ENCODE assay signal across 7 mouse cellular contexts in genomic region chr1:24679071-24679470, GRCm38 (mm10). TPM values are rescaled to one million over a fixed set of nuclear protein-coding genes. Genes with fewer than 3 reads are reported as not detected.
DNase-seq lines count a peak whose midpoint lies in the region; ATAC-seq and TF ChIP-seq lines count a peak whose summit lies in the region.

No protein-coding gene starts in this region.

- no peaks in the 10 kb centered on the region for H3K9me3 ChIP-seq in forebrain, embryonic 16.5 days (ENCODE audit: control insufficient read depth, low read length)

- peak; percentile 15 to 25 for DNase-seq in CD8-positive naive resting alpha-beta T cell, adult 2 months (ENCODE audit: low read depth in 2 of 2, low spot score in 2 of 2)
- DNase-seq in liver, adult 2 months (ENCODE audit: extremely low read depth, low read depth, low spot score), result peak; percentile 67
- DNase-seq in natural killer cell, adult 2 months (ENCODE audit: low spot score in 2 of 2), result peak; percentile 26 to 51
- DNase-seq in adrenal gland, postnatal 14 days, result no peak

- H3K4me3 ChIP-seq in C2C12 (ENCODE audit: insufficient read depth, poor library complexity, severe bottlenecking), result peak overlapping the region; percentile 69
- peak overlapping the region; percentile 56 for H3K4me3 ChIP-seq in forebrain, embryonic 16.5 days (replicated peaks; ENCODE audit: low read length)
- peak overlapping the region; percentile 76 for H3K4me3 ChIP-seq in liver, adult 2 months (ENCODE audit: insufficient read depth, low read depth, low read length)

- H3K27ac ChIP-seq in forebrain, embryonic 16.5 days (ENCODE audit: low read length), result peak overlapping the region; percentile 78
- H3K27ac ChIP-seq in liver, adult 2 months (replicated peaks; ENCODE audit: insufficient read depth, low read depth, low read length), result peak overlapping the region; percentile 70

- WGBS in forebrain, embryonic 16.5 days, result 0% methylated on average over 12 of the region's 13 CpGs
- WGBS in liver, adult 2 months, result under 1% methylated on average over 13 of the region's 13 CpGs

- no peaks in the 10 kb centered on the region for H3K36me3 ChIP-seq in C2C12 (ENCODE audit: control insufficient read depth, insufficient read depth)
- H3K36me3 ChIP-seq in forebrain, embryonic 16.5 days (ENCODE audit: control insufficient read depth, insufficient read depth), result no peaks in the 10 kb centered on the region
- no peaks in the 10 kb centered on the region for H3K36me3 ChIP-seq in liver, adult 2 months (ENCODE audit: control insufficient read depth, insufficient read depth, low read length)

- peak overlapping the region; percentile 72 for H3K9ac ChIP-seq in forebrain, embryonic 16.5 days (replicated peaks; ENCODE audit: low read depth, low read length)
- peak overlapping the region; percentile 85 for H3K9ac ChIP-seq in liver, adult 2 months (ENCODE audit: low read depth, low read length)

- H3K4me1 ChIP-seq in forebrain, embryonic 16.5 days (replicated peaks; ENCODE audit: control insufficient read depth, insufficient read depth, low read length), result peaks cover 10% of the 10 kb centered on the region; the same call in 1 of the 2 replicates
- H3K4me1 ChIP-seq in liver, adult 2 months (ENCODE audit: control insufficient read depth, insufficient read depth, low read length), result peaks cover 5% of the 10 kb centered on the region

- peaks cover 40% of the 10 kb centered on the region for H3K79me2 ChIP-seq in C2C12 (ENCODE audit: control insufficient read depth, insufficient read depth)
- peaks cover 7% of the 10 kb centered on the region; the same call in 1 of the 2 replicates for H3K79me2 ChIP-seq in liver, adult 2 months (ENCODE audit: control insufficient read depth, insufficient read depth, low read length)

- H3K79me3 ChIP-seq in C2C12 (ENCODE audit: low read depth), result peaks cover 11% of the 10 kb centered on the region

- H3ac ChIP-seq in C2C12 (ENCODE audit: control insufficient read depth, insufficient read length, low read depth), result peak overlapping the region; percentile 87

- H3K27me3 ChIP-seq in C2C12 (ENCODE audit: control insufficient read depth, insufficient read depth, insufficient read length), result no peaks in the 10 kb centered on the region
- no peaks in the 10 kb centered on the region for H3K27me3 ChIP-seq in forebrain, embryonic 16.5 days (replicated peaks; ENCODE audit: control insufficient read depth, insufficient read depth, low read length)
- no peaks in the 10 kb centered on the region for H3K27me3 ChIP-seq in liver, adult 2 months (ENCODE audit: control insufficient read depth, insufficient read depth, low read length)

- peak; percentile 16 for ATAC-seq in forebrain, embryonic 16.5 days
- ATAC-seq in erythroid progenitor cell, adult 5-6 weeks (replicated peaks; ENCODE audit: low FRiP score, poor library complexity, severe bottlenecking), result no peak

- peak overlapping the region; percentile 67 for H3K4me2 ChIP-seq in forebrain, embryonic 16.5 days (ENCODE audit: low read length)

- no peak for TF ChIP-seq CTCF in C2C12 (IDR thresholded peaks at IDR 0.05; ENCODE audit: control insufficient read depth, insufficient read depth, insufficient read length)
- no peak for TF ChIP-seq CTCF in liver, adult 2 months (IDR thresholded peaks at IDR 0.05; ENCODE audit: low read depth, low read length)

- TF ChIP-seq POLR2A in liver, adult 2 months (IDR thresholded peaks at IDR 0.05; ENCODE audit: extremely low read depth, insufficient read depth, low read length), result no peak

TF ChIP-seq in C2C12, 6 proteins besides CTCF, POLR2A, EP300 and RAD21:
- TF ChIP-seq MYOG (IDR thresholded peaks at IDR 0.05; ENCODE audit: control insufficient read depth, extremely low read depth, insufficient read length) (no peak), CEBPB (IDR thresholded peaks at IDR 0.05; ENCODE audit: low read depth) (no peak), FOSL1 (IDR thresholded peaks at IDR 0.05; ENCODE audit: insufficient read depth, low read length, poor library complexity, severe bottlenecking) (no peak), MYOD1 (IDR thresholded peaks at IDR 0.05; ENCODE audit: control insufficient read depth, insufficient read length, low read depth) (no peak), USF1 (IDR thresholded peaks at IDR 0.05; ENCODE audit: low read depth) (no peak), MAX (IDR thresholded peaks at IDR 0.05) (no peak)

RNA-seq across cellular contexts. Expression of gene Lmbrd1, which starts 0.6 kb away (rescaled TPM):
- polyA plus RNA-seq in C2C12 (2012; fragmentation: generic; extraction: Trizol), result 13.4 TPM
- polyA plus RNA-seq in forebrain, embryonic 16.5 days (2015; fragmentation: Nextera tagmentation; extraction: Ambion mirVana), result 44.2 and 48.0 TPM in 2 replicates
- total RNA-seq in liver, adult 2 months (2014; rRNA removed), result 70.9 and 75.6 TPM in 2 replicates
- polyA plus RNA-seq in liver, adult 2 months (2012; rRNA removed), result 29.6 and 29.7 TPM in 2 replicates
- total RNA-seq in adrenal gland, postnatal 14 days (2021), result 56.0 and 58.9 TPM in 2 replicates
- 11.3 and 13.7 TPM in 2 replicates for total RNA-seq in erythroid progenitor cell, adult 5-6 weeks (2015; ENCODE audit: low replicate concordance)
- total RNA-seq in erythroid progenitor cell, adult 5-6 weeks (2017; ENCODE audit: low replicate concordance), result 2.8 and 4.8 TPM in 2 replicates
